Mouse (Mus musculus) cerebellum, postnatal 4 days (tissue): ENCODE data around the gene Senp6.

Experiments
- DNase-seq, 2 experiments: peaks; one replicate each; pipeline ENCODE4 v3.0.0; 2022; ENCODE audit warnings: low spot score in 2 of 2, mixed read lengths in 1 of 2

Senp6 gene

GRCm38 (mm10) chr9:80172396-80173222 is 105.9 kb downstream of the Senp6 start:
- DNase-seq = no peak

GRCm38 (mm10) chr9:80173629-80174028 is 106.9 kb downstream of the Senp6 start:
- peak in 1 of 2 experiments; percentile 26 for DNase-seq

GRCm38 (mm10) chr9:80176696-80177478 is 110.2 kb downstream of the Senp6 start:
- DNase-seq = no peak

- no peak for DNase-seq
Observed at GRCm38 (mm10) chr9:80178670-80179069, 112.0 kb downstream of the Senp6 start.

- no peak for DNase-seq
Observed at GRCm38 (mm10) chr9:80179688-80180087, 113.0 kb downstream of the Senp6 start.

GRCm38 (mm10) chr9:80180771-80181170 is 114.1 kb downstream of the Senp6 start:
- no peak for DNase-seq

- DNase-seq = no peak
Observed at GRCm38 (mm10) chr9:80181692-80182091, 115.0 kb downstream of the Senp6 start.

- no peak for DNase-seq
Observed at GRCm38 (mm10) chr9:80184138-80184537, 117.4 kb downstream of the Senp6 start.

GRCm38 (mm10) chr9:80185737-80186136 is 119.0 kb downstream of the Senp6 start:
- DNase-seq = no peak

- DNase-seq = no peak
Observed at GRCm38 (mm10) chr9:80186693-80187092, 120.0 kb downstream of the Senp6 start.

- DNase-seq = no peak
Observed at GRCm38 (mm10) chr9:80188324-80188893, 121.7 kb downstream of the Senp6 start.

- DNase-seq = no peak
Observed at GRCm38 (mm10) chr9:80191240-80191639, 124.5 kb downstream of the Senp6 start.

- no peak for DNase-seq
Observed at GRCm38 (mm10) chr9:80192324-80192723, 125.6 kb downstream of the Senp6 start.

GRCm38 (mm10) chr9:80194446-80194845 is 127.7 kb downstream of the Senp6 start:
- no peak for DNase-seq
